In genomic region chr15:7105224-7105623, GRCm38 (mm10) we compare ENCODE assay signal across 14 mouse cellular contexts.
"Had no signal": no experiment of that assay in that cellular context is flagged by ENCODE, and none has a peak within 500 bp of the region (broad histone marks: within the 10 kb centered on the region; RNA-seq: fewer than 3 reads in every experiment).

No protein-coding gene starts in this region.

- H3K4me3 ChIP-seq: layer of hippocampus, adult 2 months; limb, embryonic 12.5 days; liver, embryonic 13.5 days; midbrain, embryonic 13.5 days; neural tube, embryonic 15.5 days had no signal

- H3K9me3 ChIP-seq: limb, embryonic 12.5 days; liver, embryonic 13.5 days; midbrain, embryonic 13.5 days; neural tube, embryonic 15.5 days had no signal

- H3K4me2 ChIP-seq: limb, embryonic 12.5 days; liver, embryonic 13.5 days; midbrain, embryonic 13.5 days; neural tube, embryonic 15.5 days had no signal

- H3K36me3 ChIP-seq: limb, embryonic 12.5 days; liver, embryonic 13.5 days; midbrain, embryonic 13.5 days; neural tube, embryonic 15.5 days had no signal

- ATAC-seq: liver, postnatal 0 days; midbrain, embryonic 13.5 days had no signal

- H3K4me1 ChIP-seq: liver, embryonic 13.5 days; midbrain, embryonic 13.5 days; neural tube, embryonic 15.5 days had no signal

- DNase-seq: kidney, adult 9 months; kidney, postnatal 10 days; kidney, postnatal 4 days; liver; liver, embryonic 13.5 days; liver, postnatal 0 days; right cerebral cortex, adult 18-20 months; right cerebral cortex, postnatal 25 days; thymus, adult 2 months; thymus, postnatal 36 days had no signal

- H3K27me3 ChIP-seq: liver, embryonic 13.5 days; midbrain, embryonic 13.5 days; neural tube, embryonic 15.5 days had no signal

- H3K27ac ChIP-seq: layer of hippocampus, adult 2 months; limb, embryonic 12.5 days; liver, embryonic 13.5 days; midbrain, embryonic 13.5 days; neural tube, embryonic 15.5 days had no signal

- H3K9ac ChIP-seq: limb, embryonic 12.5 days; liver, embryonic 13.5 days; liver, postnatal 0 days; midbrain, embryonic 13.5 days; neural tube, embryonic 15.5 days had no signal
